Mouse (Mus musculus): ENCODE measurements around the gene Col3a1.

The Col3a1 gene

DNA sequence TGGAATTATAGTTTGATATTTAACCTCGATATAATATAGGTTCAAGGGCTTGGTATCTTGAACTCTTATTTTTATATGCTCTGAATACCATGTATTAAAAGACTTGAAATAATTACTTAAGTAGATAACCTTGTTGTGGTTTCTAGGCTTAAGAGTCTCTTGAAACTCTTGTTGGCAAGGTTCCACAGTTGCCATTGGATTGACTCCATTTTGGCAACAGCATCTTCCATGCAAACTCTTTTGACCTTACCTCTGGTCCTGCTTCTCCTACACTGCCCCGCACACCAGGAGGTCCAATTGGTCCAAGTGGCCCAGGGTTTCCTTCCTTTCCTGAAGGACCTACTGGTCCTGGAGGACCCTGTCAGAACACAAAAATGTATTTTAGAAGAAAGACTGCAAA lies 70.5 kb downstream of the Col3a1 start:
- DNase-seq (ENCODE audit: low spot score), result no peak

All from embryo, embryonic 10 days (tissue).